Mouse (Mus musculus) intestine, embryonic 14.5 days (tissue): ENCODE measurements around the gene Ttll11. TPM values are rescaled to one million over a fixed set of nuclear protein-coding genes. Genes with fewer than 3 reads are reported as not detected.

Experiments
- ATAC-seq: fragments of 200-750 bp; cut with Nextera tagmentation; replicated peaks from 2 replicates; pipeline ENCODE4 v1.8.0; 2017; ENCODE audit warnings: low read depth, moderate number of reproducible peaks, moderate TSS enrichment, moderate library complexity; ENCODE audit not compliant: low FRiP score, low TSS enrichment
- DNase-seq: peaks from one replicate; pipeline ENCODE4 v3.0.0-alpha.2; 2018; ENCODE audit warnings: low spot score
- H3K27ac ChIP-seq: fragments of 300-500 bp; sonication (generic); 2 replicates; pipeline ENCODE4 v1.5.1; 2014; ENCODE audit warnings: low read depth, mild to moderate bottlenecking, control low read depth
- H3K27me3 ChIP-seq: fragments of 300-500 bp; sonication (generic); replicated peaks from 2 replicates; pipeline ENCODE4 v1.6.1; 2014; ENCODE audit warnings: low read length, control low read depth; ENCODE audit not compliant: control insufficient read depth, insufficient read depth
- H3K36me3 ChIP-seq: fragments of 300-500 bp; sonication (generic); 2 replicates; pipeline ENCODE4 v1.6.1; 2014; ENCODE audit warnings: low read length, control low read depth; ENCODE audit not compliant: control insufficient read depth, insufficient read depth
- H3K4me1 ChIP-seq: fragments of 300-500 bp; sonication (generic); replicated peaks from 2 replicates; pipeline ENCODE4 v1.6.1; 2014; ENCODE audit warnings: low read length, control low read depth, mixed read lengths; ENCODE audit not compliant: control insufficient read depth, insufficient read depth
- H3K4me2 ChIP-seq: fragments of 300-500 bp; sonication (generic); 2 replicates; pipeline ENCODE4 v1.6.1; 2014; ENCODE audit warnings: low read length
- H3K4me3 ChIP-seq: fragments of 300-500 bp; sonication (generic); 2 replicates; pipeline ENCODE4 v1.5.1; 2014; ENCODE audit warnings: low read depth, low read length, control low read depth, mixed read lengths
- H3K9ac ChIP-seq: fragments of 300-500 bp; sonication (generic); 2 replicates; pipeline ENCODE4 v1.6.1; 2014; ENCODE audit warnings: mild to moderate bottlenecking, low read length
- H3K9me3 ChIP-seq: fragments of 300-500 bp; sonication (generic); 2 replicates; pipeline ENCODE4 v1.6.1; 2016; ENCODE audit warnings: low read length, control low read depth; ENCODE audit not compliant: control insufficient read depth
- WGBS: fragments of 180-500 bp; shearing (Covaris S2); extraction: QIAGEN DNeasy Blood & Tissue Kit; methylation state at CpG from one replicate; pipeline ENCODE4 v1.1.7; 2014; 5-methylcytosine and 5-hydroxymethylcytosine counted together
- polyA plus RNA-seq: library from polyadenylated mRNA; unstranded; fragments of >200 nt; fragmentation: Nextera tagmentation; extraction: Ambion mirVana; gene quantifications from 2 replicates; pipeline ENCODE4 v1.2.1, GENCODE M21; 2014

Gene Ttll11
- 0.51 and 0.92 TPM in 2 replicates for polyA plus RNA-seq

- under 1% methylated on average over 30 of the region's 42 CpGs for WGBS
- H3K9ac ChIP-seq: peak within 1 kb of the TSS; percentile 74
- peaks cover 7% of the 10 kb centered on the region; the same call in 1 of the 2 replicates for H3K27me3 ChIP-seq
- no peak within 1 kb of the TSS for H3K27ac ChIP-seq
- peak; percentile 89 for DNase-seq
- no peaks in the 10 kb centered on the region for H3K9me3 ChIP-seq
- peak within 1 kb of the TSS; percentile 97 for H3K4me2 ChIP-seq
- no peaks in the 10 kb centered on the region for H3K36me3 ChIP-seq
- peak; percentile 93 for ATAC-seq
- H3K4me1 ChIP-seq: peaks cover 8% of the 10 kb centered on the region
- peak within 1 kb of the TSS; percentile 75 for H3K4me3 ChIP-seq
Measured at GRCm38 (mm10) chr2:35979644-35980021, at the start of gene Ttll11. Ttll11 (minus strand) TSS chr2:35979913.

- Histone ChIP-seq H3K9ac (no peak overlapping the region), H3K4me3 (no peak overlapping the region), H3K36me3 (no peaks in the 10 kb centered on the region), H3K27ac (no peak overlapping the region), H3K4me2 (no peak overlapping the region), H3K27me3 (no peaks in the 10 kb centered on the region), H3K9me3 (no peaks in the 10 kb centered on the region), H3K4me1 (no peaks in the 10 kb centered on the region)
- DNase-seq (no peak), ATAC-seq (no peak)
- WGBS: 49% methylated on average over 3 of the region's 3 CpGs
Measured at GRCm38 (mm10) chr2:36023291-36023690, 43.6 kb upstream of the Ttll11 start.

GRCm38 (mm10) chr2:36021385-36022159 lies 41.9 kb upstream of the Ttll11 start:
- 9% methylated on average over 32 of the region's 32 CpGs for WGBS
- ATAC-seq (peak; percentile 60), DNase-seq (peak; percentile 94)
- H3K4me2 ChIP-seq: peak overlapping the region; percentile 49
- no peak overlapping the region for H3K27ac ChIP-seq
- no peak overlapping the region for H3K9ac ChIP-seq
- no peaks in the 10 kb centered on the region for H3K9me3 ChIP-seq
- H3K4me3 ChIP-seq: 0 out of 2 replicates have a peak overlapping the region, but pooled peaks have one; percentile 6
- H3K4me1 ChIP-seq: no peaks in the 10 kb centered on the region
- H3K27me3 ChIP-seq: no peaks in the 10 kb centered on the region
- H3K36me3 ChIP-seq: no peaks in the 10 kb centered on the region

GRCm38 (mm10) chr2:36013010-36013409 lies 33.3 kb upstream of the Ttll11 start:
- Histone ChIP-seq H3K27me3 (peaks cover 31% of the 10 kb centered on the region), H3K4me1 (peaks cover 4% of the 10 kb centered on the region; the same call in 1 of the 2 replicates), H3K4me3 (no peak overlapping the region), H3K9me3 (no peaks in the 10 kb centered on the region), H3K9ac (no peak overlapping the region), H3K36me3 (no peaks in the 10 kb centered on the region), H3K27ac (no peak overlapping the region), H3K4me2 (no peak overlapping the region)
- DNase-seq (no peak), ATAC-seq (no peak)
- WGBS: 62% methylated on average over 12 of the region's 12 CpGs

- Histone ChIP-seq H3K9me3 (no peaks in the 10 kb centered on the region), H3K4me3 (peak overlapping the region; percentile 46), H3K4me1 (peaks cover 4% of the 10 kb centered on the region; the same call in 1 of the 2 replicates), H3K9ac (peak overlapping the region; percentile 29; the same call in 1 of the 2 replicates), H3K27me3 (peaks cover 31% of the 10 kb centered on the region), H3K4me2 (peak overlapping the region; percentile 63), H3K27ac (no peak overlapping the region), H3K36me3 (no peaks in the 10 kb centered on the region)
- ATAC-seq: peak; percentile 16; the same call in 1 of the 2 replicates
- WGBS: 1% methylated on average over 43 of the region's 44 CpGs
- peak; percentile 75 for DNase-seq
Measured at GRCm38 (mm10) chr2:36011331-36011825, 31.7 kb upstream of the Ttll11 start.

GRCm38 (mm10) chr2:36010579-36010978 lies 30.9 kb upstream of the Ttll11 start:
- H3K4me3 ChIP-seq: no peak overlapping the region

GRCm38 (mm10) chr2:36009386-36009785 lies 29.7 kb upstream of the Ttll11 start:
- Histone ChIP-seq H3K36me3 (no peaks in the 10 kb centered on the region), H3K4me1 (peaks cover 4% of the 10 kb centered on the region; the same call in 1 of the 2 replicates), H3K9me3 (no peaks in the 10 kb centered on the region), H3K9ac (no peak overlapping the region), H3K4me2 (no peak overlapping the region), H3K27ac (no peak overlapping the region), H3K4me3 (no peak overlapping the region), H3K27me3 (peaks cover 31% of the 10 kb centered on the region)
- ATAC-seq (0 out of 2 replicates have a peak, but pooled peaks have one; percentile 33), DNase-seq (peak; percentile 85)
- 24% methylated on average over 4 of the region's 4 CpGs for WGBS

More at GRCm38 (mm10) chr2:36010579-36010978, 30.9 kb upstream of the Ttll11 start:
- no peak overlapping the region for H3K9ac ChIP-seq
- WGBS: 45% methylated on average over 8 of the region's 8 CpGs
- no peaks in the 10 kb centered on the region for H3K9me3 ChIP-seq
- no peak for DNase-seq
- H3K27me3 ChIP-seq: peaks cover 31% of the 10 kb centered on the region
- H3K4me1 ChIP-seq: peaks cover 4% of the 10 kb centered on the region; the same call in 1 of the 2 replicates
- H3K27ac ChIP-seq: no peak overlapping the region
- ATAC-seq: no peak
- H3K4me2 ChIP-seq: peak overlapping the region; percentile 63; the same call in 1 of the 2 replicates
- H3K36me3 ChIP-seq: no peaks in the 10 kb centered on the region

- no peak overlapping the region for H3K4me2 ChIP-seq
- H3K36me3 ChIP-seq: no peaks in the 10 kb centered on the region
- H3K27ac ChIP-seq: no peak overlapping the region
- H3K4me1 ChIP-seq: peaks cover 4% of the 10 kb centered on the region; the same call in 1 of the 2 replicates
- H3K27me3 ChIP-seq: peaks cover 30% of the 10 kb centered on the region
- no peaks in the 10 kb centered on the region for H3K9me3 ChIP-seq
- no peak for ATAC-seq
- no peak overlapping the region for H3K4me3 ChIP-seq
- no peak overlapping the region for H3K9ac ChIP-seq
- 15% methylated on average over 1 of the region's 1 CpGs for WGBS
- peak; percentile 67 for DNase-seq
Measured at GRCm38 (mm10) chr2:36008071-36008470, 28.4 kb upstream of the Ttll11 start.
